Mouse (Mus musculus): Measurements from ENCODE around the gene Mtmr6. TPM values are rescaled to one million over a fixed set of nuclear protein-coding genes. Genes with fewer than 3 reads are reported as not detected.
"Not testable (repeated sequence)": the region's sequence is repeated elsewhere in the genome, so short reads cannot be mapped to it uniquely, and the experiment has no call there.

Mtmr6 gene
- polyA plus RNA-seq, 1 experiment from 2014 or later, result 25.3 TPM

DNA sequence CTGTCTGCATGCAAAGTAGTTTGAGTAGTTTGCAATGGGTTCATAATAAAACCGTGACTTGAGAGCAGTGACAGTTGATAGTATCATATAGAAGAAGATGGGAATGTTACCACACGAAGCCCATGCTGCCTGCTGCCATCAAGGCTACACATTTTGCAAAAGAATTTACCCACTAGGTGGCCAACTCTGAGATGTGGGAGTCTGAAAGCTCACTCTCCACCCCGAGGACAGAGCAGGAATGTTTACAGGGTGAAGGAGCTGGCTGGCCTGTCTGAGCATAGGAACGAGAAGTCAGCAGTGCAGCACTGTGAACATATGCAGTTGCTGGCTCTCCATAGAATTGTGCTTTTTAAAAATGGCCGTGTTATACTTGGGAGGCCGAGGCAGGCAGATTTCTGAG, 43.1 kb downstream of the Mtmr6 start:
- H3K4me3 ChIP-seq (ENCODE audit: low read length), result no peak overlapping the region
- no peak for ATAC-seq
- no peaks in the 10 kb centered on the region for H3K27me3 ChIP-seq (replicated peaks; ENCODE audit: control insufficient read depth, insufficient read depth, low read length)
- no peaks in the 10 kb centered on the region for H3K36me3 ChIP-seq (ENCODE audit: control insufficient read depth, insufficient read depth, low read length)
- WGBS, result 56% methylated on average over 6 of the region's 6 CpGs
- no peak overlapping the region for H3K27ac ChIP-seq (ENCODE audit: low read length)
- H3K4me1 ChIP-seq (ENCODE audit: control insufficient read depth, insufficient read depth, low read length), result no peaks in the 10 kb centered on the region
- H3K9me3 ChIP-seq (ENCODE audit: control insufficient read depth, low read length), result no peaks in the 10 kb centered on the region
- no peak overlapping the region for H3K9ac ChIP-seq (ENCODE audit: low read depth, low read length)
- no peak overlapping the region for H3K4me2 ChIP-seq (ENCODE audit: low read depth, low read length)

GRCm38 (mm10) chr14:60310691-60311090, 45.7 kb downstream of the Mtmr6 start:
- no peaks in the 10 kb centered on the region for H3K27me3 ChIP-seq (replicated peaks; ENCODE audit: control insufficient read depth, insufficient read depth, low read length)
- H3K4me3 ChIP-seq (ENCODE audit: low read length), result no peak overlapping the region
- no peaks in the 10 kb centered on the region for H3K9me3 ChIP-seq (ENCODE audit: control insufficient read depth, low read length)
- H3K4me2 ChIP-seq (ENCODE audit: low read depth, low read length), result no peak overlapping the region
- H3K4me1 ChIP-seq (ENCODE audit: control insufficient read depth, insufficient read depth, low read length), result no peaks in the 10 kb centered on the region
- ATAC-seq, result no peak
- H3K27ac ChIP-seq (ENCODE audit: low read length), result no peak overlapping the region
- H3K36me3 ChIP-seq (ENCODE audit: control insufficient read depth, insufficient read depth, low read length), result no peaks in the 10 kb centered on the region
- WGBS, result 50% methylated on average over 4 of the region's 4 CpGs
- no peak overlapping the region for H3K9ac ChIP-seq (ENCODE audit: low read depth, low read length)

DNA sequence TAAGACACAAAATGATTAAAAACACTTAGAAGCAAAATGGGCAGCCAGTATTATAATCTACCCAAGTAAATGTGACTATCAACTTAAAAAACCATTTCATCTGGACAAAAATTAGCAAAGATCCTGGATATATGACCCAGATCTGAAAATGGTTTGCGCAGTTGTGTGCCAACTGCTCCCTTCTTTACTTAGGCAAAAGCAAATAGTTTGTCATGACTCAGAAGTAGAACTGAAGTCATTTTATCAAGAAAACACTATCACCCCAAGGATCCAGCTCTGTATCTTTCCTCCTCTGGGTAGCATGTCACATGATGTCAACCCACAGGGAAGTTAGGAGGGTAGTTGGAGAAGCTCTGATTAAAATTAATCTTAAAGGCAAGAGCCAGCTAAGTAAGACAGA, 54.2 kb downstream of the Mtmr6 start:
- no peaks in the 10 kb centered on the region for H3K36me3 ChIP-seq (ENCODE audit: control insufficient read depth, insufficient read depth, low read length)
- no peak overlapping the region for H3K27ac ChIP-seq (ENCODE audit: low read length)
- H3K27me3 ChIP-seq (replicated peaks; ENCODE audit: control insufficient read depth, insufficient read depth, low read length), result no peaks in the 10 kb centered on the region
- no peaks in the 10 kb centered on the region for H3K4me1 ChIP-seq (ENCODE audit: control insufficient read depth, insufficient read depth, low read length)
- no peak overlapping the region for H3K4me3 ChIP-seq (ENCODE audit: low read length)
- WGBS, result 88% methylated on average over 1 of the region's 1 CpGs
- no peak overlapping the region for H3K9ac ChIP-seq (ENCODE audit: low read depth, low read length)
- H3K4me2 ChIP-seq (ENCODE audit: low read depth, low read length), result no peak overlapping the region
- no peaks in the 10 kb centered on the region for H3K9me3 ChIP-seq (ENCODE audit: control insufficient read depth, low read length)
- ATAC-seq, result no peak

- no peaks in the 10 kb centered on the region for H3K4me1 ChIP-seq (ENCODE audit: control insufficient read depth, insufficient read depth, low read length)
- no peaks in the 10 kb centered on the region for H3K9me3 ChIP-seq (ENCODE audit: control insufficient read depth, low read length)
- 79% methylated on average over 3 of the region's 3 CpGs for WGBS
- no peak overlapping the region for H3K4me2 ChIP-seq (ENCODE audit: low read depth, low read length)
- ATAC-seq, result no peak
- no peak overlapping the region for H3K27ac ChIP-seq (ENCODE audit: low read length)
- no peak overlapping the region for H3K9ac ChIP-seq (ENCODE audit: low read depth, low read length)
- H3K4me3 ChIP-seq (ENCODE audit: low read length), result no peak overlapping the region
- H3K27me3 ChIP-seq (replicated peaks; ENCODE audit: control insufficient read depth, insufficient read depth, low read length), result no peaks in the 10 kb centered on the region
- H3K36me3 ChIP-seq (ENCODE audit: control insufficient read depth, insufficient read depth, low read length), result no peaks in the 10 kb centered on the region
Observed at GRCm38 (mm10) chr14:60320813-60321212, 55.8 kb downstream of the Mtmr6 start.

GRCm38 (mm10) chr14:60340001-60340400, 75.0 kb downstream of the Mtmr6 start:
- not testable (repeated sequence) for H3K27me3 ChIP-seq (replicated peaks; ENCODE audit: control insufficient read depth, insufficient read depth, low read length); H3K9ac ChIP-seq (ENCODE audit: low read depth, low read length)
- WGBS, result 75% methylated on average over 5 of the region's 5 CpGs

DNA sequence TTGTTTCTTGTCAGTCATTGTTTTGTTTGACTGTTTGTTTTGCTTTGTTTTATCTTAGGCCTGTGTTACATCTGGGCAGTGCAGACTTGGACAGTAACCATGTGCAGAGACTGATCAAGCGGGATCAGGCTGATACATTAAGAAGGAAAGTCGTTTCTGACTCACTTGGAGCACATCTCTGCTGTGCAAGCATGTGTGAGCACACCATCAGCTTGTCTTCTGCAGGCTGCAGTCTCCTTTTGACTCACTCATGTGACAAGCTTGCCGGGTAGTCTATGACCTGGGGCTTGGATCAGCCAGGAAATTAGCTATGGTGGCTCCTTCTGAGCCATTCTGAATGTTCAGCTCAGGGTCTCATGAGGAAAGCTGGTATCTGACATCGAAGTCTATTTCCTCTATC, 75.5 kb downstream of the Mtmr6 start:
- ATAC-seq, result no peak
- WGBS, result 69% methylated on average over 4 of the region's 4 CpGs
- no peaks in the 10 kb centered on the region for H3K36me3 ChIP-seq (ENCODE audit: control insufficient read depth, insufficient read depth, low read length)

More at GRCm38 (mm10) chr14:60340001-60340400, 75.0 kb downstream of the Mtmr6 start:
- H3K36me3 ChIP-seq (ENCODE audit: control insufficient read depth, insufficient read depth, low read length); H3K9me3 ChIP-seq (ENCODE audit: control insufficient read depth, low read length); H3K4me2 ChIP-seq (ENCODE audit: low read depth, low read length); H3K4me3 ChIP-seq (ENCODE audit: low read length); ATAC-seq; H3K27ac ChIP-seq (ENCODE audit: low read length); H3K4me1 ChIP-seq (ENCODE audit: control insufficient read depth, insufficient read depth, low read length): not testable (repeated sequence)

DNA sequence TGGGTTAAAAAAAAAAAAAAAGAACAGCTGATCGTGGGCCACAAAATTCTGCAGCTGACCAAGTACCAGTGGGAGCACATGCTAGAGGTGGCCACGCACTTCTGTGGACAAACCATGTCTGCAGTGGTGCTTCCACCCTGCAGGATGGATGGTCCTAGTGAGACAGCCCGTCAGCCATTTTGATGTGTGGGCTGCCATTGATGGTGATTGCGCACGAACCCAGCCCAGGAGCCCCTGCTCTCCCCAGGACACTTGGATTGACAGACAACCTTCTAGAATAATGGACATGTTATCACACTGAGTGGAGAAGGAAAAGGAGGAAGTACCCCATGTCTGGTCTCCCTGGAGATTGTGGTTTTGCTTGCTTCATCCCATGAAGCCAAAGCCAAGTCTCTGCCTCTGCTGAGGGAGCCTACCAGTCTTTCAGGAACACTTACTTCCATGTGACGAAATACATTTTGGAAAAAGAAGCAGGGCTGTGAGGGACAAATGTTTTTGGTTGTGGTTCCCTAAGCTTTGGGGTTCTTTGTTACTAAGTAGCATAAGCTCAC, 80.4 kb downstream of the Mtmr6 start:
- Histone ChIP-seq H3K36me3 (ENCODE audit: control insufficient read depth, insufficient read depth, low read length) (no peaks in the 10 kb centered on the region), H3K27me3 (replicated peaks; ENCODE audit: control insufficient read depth, insufficient read depth, low read length) (no peaks in the 10 kb centered on the region), H3K4me1 (ENCODE audit: control insufficient read depth, insufficient read depth, low read length) (no peaks in the 10 kb centered on the region), H3K4me2 (ENCODE audit: low read depth, low read length) (no peak overlapping the region), H3K27ac (ENCODE audit: low read length) (no peak overlapping the region), H3K9ac (ENCODE audit: low read depth, low read length) (no peak overlapping the region), H3K4me3 (ENCODE audit: low read length) (no peak overlapping the region), H3K9me3 (ENCODE audit: control insufficient read depth, low read length) (no peaks in the 10 kb centered on the region)
- ATAC-seq, result no peak
- 88% methylated on average over 6 of the region's 6 CpGs for WGBS

More for the DNA sequence above, 75.5 kb downstream of the Mtmr6 start:
- Histone ChIP-seq H3K4me1 (ENCODE audit: control insufficient read depth, insufficient read depth, low read length) (no peaks in the 10 kb centered on the region), H3K9me3 (ENCODE audit: control insufficient read depth, low read length) (no peaks in the 10 kb centered on the region), H3K4me2 (ENCODE audit: low read depth, low read length) (no peak overlapping the region), H3K27me3 (replicated peaks; ENCODE audit: control insufficient read depth, insufficient read depth, low read length) (no peaks in the 10 kb centered on the region), H3K4me3 (ENCODE audit: low read length) (no peak overlapping the region), H3K9ac (ENCODE audit: low read depth, low read length) (no peak overlapping the region), H3K27ac (ENCODE audit: low read length) (no peak overlapping the region)

MicroRNA genes within 50 kb of the gene (microRNA counts, 519-probe panel; counts per million panel counts)
- microRNA mmu-miR-719, result 35.7 counts per million

Small RNAs within 50 kb of the gene (microRNA-seq; reads per million reads assigned to microRNA genes)
- not detected for gene Mir719

Other genes starting within 250 kb of the Mtmr6 start
- gene Atp8a2, start 68.0 kb upstream of the Mtmr6 start, polyA plus RNA-seq (2015; fragmentation: Nextera tagmentation; extraction: Ambion mirVana), result 6.3 and 6.7 TPM in 2 replicates
- 0.09 and 0.11 TPM in 2 replicates for gene Nupl1, start 13.8 kb upstream of the Mtmr6 start, polyA plus RNA-seq (2015; fragmentation: Nextera tagmentation; extraction: Ambion mirVana)
- 38.9 and 39.1 TPM in 2 replicates for gene Gm49336, start 13.7 kb upstream of the Mtmr6 start, polyA plus RNA-seq (2015; fragmentation: Nextera tagmentation; extraction: Ambion mirVana)
- gene Amer2, start 108.0 kb downstream of the Mtmr6 start, polyA plus RNA-seq (2015; fragmentation: Nextera tagmentation; extraction: Ambion mirVana), result 0.56 and 0.64 TPM in 2 replicates